Mouse (Mus musculus) embryonic facial prominence, embryonic 11.5 days (tissue): ENCODE measurements around the gene Nmur2. TPM values are rescaled to one million over a fixed set of nuclear protein-coding genes. Genes with fewer than 3 reads are reported as not detected.

Source experiments
- ATAC-seq: fragments of 200-750 bp; cut with Nextera tagmentation; replicated peaks from 2 replicates; pipeline ENCODE4 v1.8.0; 2017; ENCODE audit warnings: low read depth; ENCODE audit not compliant: insufficient number of reproducible peaks, low FRiP score, low TSS enrichment
- DNase-seq: peaks from one replicate; pipeline ENCODE4 v3.0.0-alpha.2; 2015; ENCODE audit warnings: low spot score
- H3K27ac ChIP-seq: fragments of 300-500 bp; sonication (generic); replicated peaks from 2 replicates; pipeline ENCODE4 v1.5.1; 2014; ENCODE audit warnings: mild to moderate bottlenecking, low read depth, low read length, control low read depth
- H3K27me3 ChIP-seq: fragments of 300-500 bp; sonication (generic); 2 replicates; pipeline ENCODE4 v1.6.1; 2014; ENCODE audit warnings: mild to moderate bottlenecking, low read length, moderate library complexity, mixed read lengths; ENCODE audit not compliant: control insufficient read depth, insufficient read depth
- H3K36me3 ChIP-seq: fragments of 300-500 bp; sonication (generic); replicated peaks from 2 replicates; pipeline ENCODE4 v1.6.1; 2014; ENCODE audit warnings: low read depth, mild to moderate bottlenecking, low read length, moderate library complexity, mixed read lengths; ENCODE audit not compliant: control insufficient read depth, insufficient read depth
- H3K4me1 ChIP-seq: fragments of 300-500 bp; sonication (generic); 2 replicates; pipeline ENCODE4 v1.6.1; 2014; ENCODE audit warnings: low read length, mixed read lengths; ENCODE audit not compliant: control insufficient read depth, insufficient read depth
- H3K4me2 ChIP-seq: fragments of 300-500 bp; sonication (generic); 2 replicates; pipeline ENCODE4 v1.6.1; 2014; ENCODE audit warnings: low read depth, mild to moderate bottlenecking, control low read depth, low read length, moderate library complexity
- H3K4me3 ChIP-seq: fragments of 300-500 bp; sonication (generic); 2 replicates; pipeline ENCODE4 v1.5.1; 2014; ENCODE audit warnings: low read depth, low read length, control low read depth
- H3K9ac ChIP-seq: fragments of 300-500 bp; sonication (generic); replicated peaks from 2 replicates; pipeline ENCODE4 v1.6.1; 2014; ENCODE audit warnings: mild to moderate bottlenecking, control low read depth, low read length
- H3K9me3 ChIP-seq: fragments of 300-500 bp; sonication (generic); replicated peaks from 2 replicates; pipeline ENCODE4 v1.6.1; 2016; ENCODE audit warnings: mild to moderate bottlenecking, low read length, inconsistent platforms, mixed read lengths; ENCODE audit not compliant: control insufficient read depth
- WGBS: fragments of 180-500 bp; shearing (Covaris S2); extraction: QIAGEN DNeasy Blood & Tissue Kit; methylation state at CpG from one replicate; pipeline ENCODE4 v1.1.7; 2014; 5-methylcytosine and 5-hydroxymethylcytosine counted together
- polyA plus RNA-seq: library from polyadenylated mRNA; unstranded; fragments of >200 nt; fragmentation: Nextera tagmentation; extraction: Ambion mirVana; gene quantifications from 2 replicates; pipeline ENCODE4 v1.2.1, GENCODE M21; 2014

The Nmur2 gene
- polyA plus RNA-seq, 1 experiment from 2014 or later = 0.15 TPM

GRCm38 (mm10) chr11:55984643-55985042 lies 56.2 kb downstream of the Nmur2 start:
- Histone ChIP-seq H3K9me3 (no peaks in the 10 kb centered on the region), H3K4me3 (no peak overlapping the region), H3K27ac (no peak overlapping the region), H3K27me3 (no peaks in the 10 kb centered on the region), H3K4me1 (no peaks in the 10 kb centered on the region), H3K9ac (no peak overlapping the region), H3K4me2 (no peak overlapping the region), H3K36me3 (no peaks in the 10 kb centered on the region)
- no peak for ATAC-seq
- 72% methylated on average over 3 of the region's 3 CpGs for WGBS
- DNase-seq = no peak

DNA sequence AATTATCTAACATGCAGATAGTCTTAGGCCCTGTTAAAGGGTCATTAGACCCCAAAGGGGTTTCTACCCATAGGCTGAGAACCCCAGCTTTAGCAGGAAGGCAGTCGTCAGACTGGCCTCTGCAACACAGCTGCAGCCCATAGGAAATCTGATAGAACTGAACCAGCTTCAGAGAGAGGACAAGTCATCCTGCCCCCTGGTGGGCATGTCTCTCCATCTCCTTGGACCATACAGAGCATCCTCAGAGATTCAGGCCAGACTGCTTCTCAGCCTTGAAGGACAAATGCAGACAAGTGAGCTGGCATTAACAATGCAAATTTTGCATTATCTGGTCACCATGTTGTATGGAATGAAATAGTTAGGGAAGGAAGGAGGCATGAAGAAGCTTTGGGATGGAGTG lies 59.2 kb downstream of the Nmur2 start:
- Histone ChIP-seq H3K27me3 (no peaks in the 10 kb centered on the region), H3K27ac (no peak overlapping the region)

GRCm38 (mm10) chr11:55978146-55978545 lies 62.7 kb downstream of the Nmur2 start:
- Histone ChIP-seq H3K9ac (no peak overlapping the region), H3K4me2 (no peak overlapping the region), H3K27ac (no peak overlapping the region), H3K4me1 (no peaks in the 10 kb centered on the region), H3K36me3 (no peaks in the 10 kb centered on the region), H3K9me3 (no peaks in the 10 kb centered on the region), H3K4me3 (no peak overlapping the region), H3K27me3 (no peaks in the 10 kb centered on the region)
- 70% methylated on average over 6 of the region's 6 CpGs for WGBS
- DNase-seq (no peak), ATAC-seq (no peak)

More for the DNA sequence above, 59.2 kb downstream of the Nmur2 start:
- Histone ChIP-seq H3K4me3 (no peak overlapping the region), H3K4me1 (no peaks in the 10 kb centered on the region), H3K9me3 (no peaks in the 10 kb centered on the region), H3K9ac (no peak overlapping the region), H3K36me3 (no peaks in the 10 kb centered on the region), H3K4me2 (no peak overlapping the region)
- ATAC-seq (no peak), DNase-seq (peak; percentile 32)
- WGBS = 48% methylated on average over 1 of the region's 1 CpGs
